Mouse (Mus musculus): ENCODE results near the gene Uggt2.

The Uggt2 gene

DNA sequence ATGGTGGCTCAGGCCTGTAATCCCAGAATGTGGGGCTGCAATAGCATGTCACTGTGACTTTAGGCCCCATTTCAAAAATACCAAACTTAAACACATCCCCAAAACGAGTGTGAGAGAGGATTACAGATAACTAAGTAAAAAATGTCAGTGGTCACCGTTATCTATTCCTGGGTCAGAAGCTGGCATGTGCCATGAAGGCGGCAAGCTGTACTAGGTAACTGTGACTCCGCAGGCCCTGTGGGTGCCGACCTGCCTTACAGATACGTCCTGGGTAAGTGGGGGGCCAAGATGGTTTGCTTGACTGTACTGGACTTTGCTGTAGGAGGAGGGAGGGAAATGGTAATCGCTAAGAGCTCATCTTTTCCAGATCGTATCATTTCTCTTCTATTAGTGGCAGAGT, 118.3 kb downstream of the Uggt2 start:
- no peak for DNase-seq (ENCODE audit: low spot score)

DNA sequence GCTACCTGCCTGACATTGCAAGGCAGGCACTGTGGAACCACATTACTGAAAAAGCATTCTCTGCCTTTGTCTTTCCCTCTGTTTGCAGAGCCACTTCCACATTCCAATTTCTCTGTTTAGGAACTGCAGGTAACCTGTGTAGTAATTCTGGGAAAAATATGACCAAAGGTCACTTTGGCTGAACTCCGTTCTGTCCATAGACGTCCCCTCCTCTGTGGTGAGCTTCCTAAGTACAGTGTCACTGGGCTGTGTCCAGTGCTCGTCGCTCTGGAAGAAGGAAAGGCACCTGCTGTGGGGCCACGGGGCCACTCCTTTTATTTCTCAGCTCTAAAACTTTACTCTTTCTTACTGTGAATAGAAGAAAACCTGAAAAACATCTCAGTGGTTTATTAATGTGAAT, 118.9 kb downstream of the Uggt2 start:
- no peak for DNase-seq (ENCODE audit: low spot score)

DNA sequence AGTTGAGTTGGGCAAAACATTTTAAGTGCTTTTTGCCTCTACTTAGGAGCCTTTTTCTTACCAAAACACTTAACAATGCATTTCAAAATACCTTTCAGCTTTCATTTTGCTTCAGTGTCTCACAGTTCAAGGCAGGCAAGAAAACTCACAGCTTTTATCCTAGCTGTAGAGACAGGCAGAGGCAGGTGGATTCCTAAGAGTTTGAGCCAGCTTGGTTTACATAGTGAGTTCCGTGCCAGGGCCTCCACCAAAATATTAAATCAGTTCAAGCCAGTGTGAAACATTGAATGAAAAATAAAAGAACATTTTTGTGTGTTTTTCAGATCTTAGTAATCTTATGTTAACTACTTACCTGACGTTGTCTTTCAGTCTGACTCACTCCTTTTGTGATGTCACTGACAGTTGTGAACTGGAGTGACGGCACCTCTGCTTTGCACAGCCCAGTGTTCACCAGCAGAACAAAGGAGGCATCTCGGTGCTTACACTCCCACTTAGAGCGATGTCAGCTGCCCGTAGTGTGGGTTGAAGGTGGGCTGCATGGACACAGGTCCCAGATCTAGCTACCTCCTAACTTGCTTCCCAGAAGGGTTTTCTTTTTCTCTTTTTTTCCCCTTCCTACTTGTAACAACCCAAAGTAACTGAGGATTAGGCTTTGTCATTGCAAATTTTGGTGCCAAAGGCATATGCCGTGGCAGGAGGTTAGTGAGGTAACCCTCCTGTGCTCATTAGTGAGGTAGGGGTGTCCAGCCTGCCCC, 119.5 kb downstream of the Uggt2 start:
- no peak for DNase-seq (ENCODE audit: low spot score)

DNA sequence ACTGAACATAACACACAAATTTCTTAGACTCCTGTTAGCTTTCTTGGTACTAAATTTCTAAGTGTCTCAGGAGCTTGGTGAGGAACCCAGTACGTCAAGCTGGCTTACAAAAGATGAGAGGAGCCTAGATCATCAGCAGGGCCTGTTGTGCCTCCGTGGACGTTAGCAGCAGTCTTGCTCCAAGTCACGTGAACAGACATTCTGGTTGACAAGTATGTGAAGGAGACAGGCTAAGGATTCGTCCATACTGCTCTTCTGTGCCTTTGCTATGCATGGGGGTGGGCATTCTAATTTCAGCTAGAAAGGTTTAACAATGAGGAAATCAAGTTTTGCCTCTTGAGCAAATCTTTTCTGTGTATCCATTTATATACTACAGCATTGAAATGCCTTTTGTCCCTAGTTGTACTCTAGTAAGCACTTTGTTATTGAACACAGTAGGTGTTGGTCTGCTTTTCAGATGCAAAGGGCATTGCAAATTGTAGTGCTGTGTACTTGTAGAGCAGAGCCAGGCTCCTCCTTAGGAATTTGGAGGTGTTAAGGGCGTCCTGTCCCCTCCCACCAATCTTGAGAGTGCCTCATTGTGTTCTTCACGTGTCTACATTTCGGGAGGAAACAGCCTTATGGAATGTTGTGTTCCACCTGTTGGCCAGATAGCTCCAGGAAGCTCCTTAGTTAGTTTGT, 122.0 kb downstream of the Uggt2 start:
- DNase-seq (ENCODE audit: low spot score): no peak

DNA sequence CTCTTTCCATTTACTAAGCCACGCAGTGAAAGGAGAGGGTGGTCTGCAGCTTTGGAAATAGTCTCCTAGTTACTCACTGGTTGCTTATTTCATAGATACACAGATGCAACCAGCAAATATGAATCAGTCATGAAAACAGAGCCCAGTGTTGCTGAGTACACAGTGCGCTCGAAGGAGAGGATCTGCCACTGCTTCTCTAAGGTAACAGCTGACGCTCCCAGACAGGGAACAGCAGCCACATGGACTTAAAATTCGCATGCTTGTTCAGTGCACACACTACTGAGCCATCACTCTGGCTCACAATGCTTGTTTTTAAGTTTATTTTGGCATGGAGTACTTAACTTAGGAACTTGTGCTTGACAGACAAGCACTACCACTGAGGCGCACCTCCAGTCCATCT, 127.0 kb downstream of the Uggt2 start:
- DNase-seq (ENCODE audit: low spot score): no peak

DNA sequence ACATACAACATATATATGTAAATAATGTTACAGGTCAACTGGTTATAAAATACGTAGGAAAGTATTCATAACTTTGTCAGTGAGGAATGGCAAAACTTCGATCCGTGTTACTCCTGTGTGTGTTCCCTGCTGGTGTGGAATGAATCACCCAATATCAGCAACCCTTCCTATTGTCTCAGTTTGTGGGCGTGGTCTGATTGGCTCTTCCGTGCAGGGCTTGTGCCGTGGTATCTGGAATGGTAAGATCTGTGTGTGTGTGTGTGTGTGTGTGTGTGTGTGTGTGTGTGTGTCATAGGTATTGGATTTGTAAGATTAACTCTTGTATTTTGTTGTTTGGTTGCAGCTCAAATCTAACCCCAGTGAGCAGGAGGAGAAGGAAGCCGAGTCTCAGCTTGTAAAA, 131.6 kb downstream of the Uggt2 start:
- no peak for DNase-seq (ENCODE audit: low spot score)

DNA sequence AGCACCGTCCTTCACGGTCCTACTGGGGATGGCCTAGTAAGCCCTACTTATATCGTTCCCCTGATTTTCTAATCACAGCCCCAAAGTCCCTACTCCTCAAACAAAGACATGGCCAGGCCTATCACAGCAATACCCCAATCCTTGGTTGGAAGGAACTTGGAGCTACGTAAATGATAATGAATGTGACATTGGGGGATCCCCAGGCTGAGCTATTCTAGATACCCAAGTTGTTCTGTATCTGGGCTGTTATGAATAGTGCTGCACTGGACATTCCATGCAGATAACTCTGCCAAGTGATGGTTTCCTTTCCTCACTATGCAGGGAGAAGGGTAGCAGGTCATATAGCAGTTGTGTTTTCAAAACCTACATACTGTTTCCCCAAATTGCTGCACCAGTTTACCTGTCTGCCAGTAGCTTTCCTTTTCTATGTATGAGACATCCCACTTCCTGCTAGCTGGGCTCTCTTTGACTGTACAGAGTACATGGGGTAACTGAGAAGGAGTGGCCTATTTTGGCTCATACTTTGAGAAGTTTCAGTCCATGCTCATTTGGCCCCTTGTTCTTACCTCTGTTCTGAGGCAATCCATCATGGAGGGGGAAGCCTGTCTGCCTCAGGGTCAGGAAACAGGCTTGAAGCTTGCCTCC, 133.8 kb downstream of the Uggt2 start:
- no peak for DNase-seq (ENCODE audit: low spot score)

DNA sequence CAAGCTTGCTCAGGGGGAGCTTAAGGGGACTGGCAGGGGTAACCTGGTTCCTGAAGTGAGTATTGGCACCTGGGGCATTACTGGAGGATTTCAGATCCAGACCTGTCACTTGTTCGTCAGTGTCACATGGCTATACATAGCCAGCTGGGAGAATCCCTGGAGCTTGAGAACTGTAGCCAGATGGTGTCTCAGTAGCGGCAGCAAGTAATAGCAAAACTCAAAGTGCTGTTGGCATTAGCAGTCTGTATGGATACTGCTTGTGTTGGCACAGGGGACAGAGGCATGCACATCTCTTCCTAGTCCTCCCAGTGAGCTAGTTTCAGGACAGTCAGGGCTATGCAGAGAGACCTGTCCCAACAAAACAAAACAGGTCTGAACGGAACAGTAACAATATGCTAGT, 141.2 kb downstream of the Uggt2 start:
- DNase-seq (ENCODE audit: low spot score): no peak

DNA sequence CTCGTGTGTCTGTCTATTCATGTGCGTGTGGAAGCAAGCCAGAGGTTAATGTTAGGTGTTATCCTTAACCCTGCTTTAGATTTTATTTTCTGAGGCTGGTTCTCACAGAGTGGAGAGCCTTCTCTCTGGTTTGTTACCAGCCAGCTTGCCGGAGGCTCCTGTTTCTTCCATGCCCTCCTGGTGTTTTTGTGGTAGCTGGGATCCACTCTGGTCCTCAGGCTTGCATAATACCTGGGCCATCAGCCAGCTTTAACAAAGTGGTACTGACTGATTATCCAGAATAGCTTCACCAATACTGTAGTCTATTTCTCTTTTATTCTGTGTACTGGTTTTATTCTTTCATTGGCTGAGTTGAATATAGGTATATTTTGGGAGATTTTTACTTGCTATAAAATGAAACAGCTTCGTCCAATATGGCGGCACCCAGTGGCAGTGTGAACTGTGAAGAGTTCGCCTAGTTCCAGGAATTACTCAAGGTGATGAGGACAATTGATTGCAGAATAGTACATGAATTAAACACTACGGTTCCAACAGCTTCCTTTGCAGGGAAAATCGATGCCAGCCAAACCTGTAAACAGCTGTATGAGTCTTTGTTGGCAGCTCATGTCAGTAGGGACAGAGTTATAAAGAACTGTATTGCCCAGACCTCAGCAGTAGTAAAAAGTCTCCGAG, 147.2 kb downstream of the Uggt2 start:
- no peak for DNase-seq (ENCODE audit: low spot score)

DNA sequence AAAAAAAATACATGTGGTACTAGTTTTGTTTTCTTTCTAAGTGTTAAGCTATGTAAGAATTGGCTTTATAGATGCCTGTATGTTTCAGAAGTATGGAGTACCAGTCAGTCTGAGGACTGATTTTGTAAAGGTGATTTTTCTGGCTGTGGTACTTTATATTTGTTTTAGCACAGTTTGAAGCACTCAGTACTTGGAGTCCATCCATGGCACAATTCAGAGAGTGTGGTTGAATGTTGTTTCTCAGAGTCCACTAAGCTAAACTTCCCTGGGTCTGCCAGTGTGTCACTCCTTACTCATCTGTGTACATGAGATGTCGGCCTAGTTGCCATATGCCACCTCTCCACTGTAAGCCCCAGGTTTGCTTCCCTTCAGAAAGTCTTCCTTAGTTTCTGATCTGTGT, 150.4 kb downstream of the Uggt2 start:
- no peak for DNase-seq (ENCODE audit: low spot score)

DNA sequence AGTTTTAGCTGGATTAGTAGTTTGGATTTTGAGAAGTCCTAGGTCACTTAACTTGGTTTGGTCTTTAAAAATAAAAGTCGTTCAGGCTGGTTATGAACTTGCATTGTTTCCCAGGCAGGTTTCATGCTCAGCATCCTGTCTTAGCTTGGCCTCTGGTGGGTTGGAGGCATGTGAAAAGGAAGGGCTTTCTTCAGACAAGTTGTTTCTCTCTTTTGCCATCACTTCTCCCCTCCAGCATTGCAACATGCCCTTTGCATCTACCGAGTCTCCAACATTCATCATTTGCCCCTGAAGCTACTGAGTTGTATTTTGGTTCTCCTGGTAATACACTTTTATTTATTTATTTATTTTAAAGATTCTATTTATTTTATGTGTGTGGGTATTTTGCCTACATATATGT, 154.5 kb downstream of the Uggt2 start:
- DNase-seq (ENCODE audit: low spot score): no peak

DNA sequence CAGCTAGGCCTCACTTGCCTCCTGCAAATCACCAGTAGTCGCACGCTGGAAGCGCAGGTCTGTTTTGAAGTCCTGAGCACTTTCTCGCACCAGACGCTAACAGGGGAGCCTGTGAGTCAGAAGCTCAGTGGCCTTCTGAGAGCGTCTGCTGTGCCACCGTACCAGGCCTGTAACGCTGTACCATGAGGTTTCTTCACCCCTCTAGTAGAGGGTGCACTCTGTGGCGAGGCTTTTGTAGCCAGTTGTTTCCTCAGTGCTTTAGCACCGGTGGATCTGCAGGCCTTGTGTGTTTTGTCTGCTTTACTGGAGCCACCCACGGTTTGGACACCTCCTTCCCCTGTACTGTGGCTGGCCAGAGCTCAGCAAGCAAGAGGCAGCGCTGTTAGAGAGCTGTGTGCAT, 157.2 kb downstream of the Uggt2 start:
- DNase-seq (ENCODE audit: low spot score): no peak

DNA sequence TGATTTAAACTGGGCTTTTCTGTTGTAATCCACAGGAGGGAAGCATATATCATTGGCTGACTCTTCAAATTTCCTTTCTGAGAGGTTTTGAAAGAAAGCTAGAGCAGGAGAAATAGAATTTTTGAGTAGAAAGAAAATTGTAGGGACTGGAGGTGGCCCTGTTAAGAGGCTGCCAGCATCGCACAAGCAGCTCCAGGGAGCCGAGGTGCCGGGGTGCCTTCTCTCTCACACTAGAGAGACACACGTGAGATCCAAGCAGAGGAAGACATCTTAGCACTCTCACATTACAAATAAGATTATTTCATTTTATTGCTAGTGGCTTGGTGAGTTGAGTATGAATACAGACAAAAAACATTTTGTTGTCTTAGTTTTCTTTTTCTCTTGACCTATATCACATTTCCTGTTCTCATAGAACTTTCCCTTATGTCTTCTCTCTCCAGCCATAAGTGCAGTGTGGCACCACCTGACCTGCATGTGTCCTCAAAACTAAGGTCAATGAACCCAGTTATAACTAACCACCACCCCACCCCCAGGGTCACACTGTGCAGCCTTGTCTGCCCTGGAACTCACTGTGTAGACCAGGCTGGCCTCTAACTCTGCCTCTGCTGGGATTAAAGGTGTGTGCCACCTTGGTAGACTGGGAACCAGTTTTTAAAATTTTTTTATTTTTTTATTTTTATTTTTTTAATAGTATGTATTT, 158.3 kb downstream of the Uggt2 start:
- DNase-seq (ENCODE audit: low spot score): no peak

DNA sequence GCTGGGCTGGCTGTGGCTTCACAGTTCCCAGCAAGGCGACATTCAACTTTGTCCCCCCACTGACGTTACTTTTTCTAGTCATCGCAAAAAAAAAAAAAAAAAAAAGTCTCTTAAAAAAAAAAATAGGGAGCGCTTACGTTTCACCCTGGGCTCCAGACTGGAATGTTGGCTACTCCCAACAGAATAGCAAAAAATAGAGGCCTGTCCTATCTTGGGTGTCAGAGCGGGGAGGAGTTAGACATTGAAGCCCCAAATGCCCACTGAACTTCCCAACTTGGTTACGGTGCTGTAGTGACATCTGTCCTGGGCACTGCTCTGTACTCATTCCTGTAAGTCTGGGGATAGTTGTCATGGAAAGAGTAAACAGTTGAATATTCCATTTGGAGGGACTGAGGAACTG, 160.7 kb downstream of the Uggt2 start:
- DNase-seq (ENCODE audit: low spot score): no peak

DNA sequence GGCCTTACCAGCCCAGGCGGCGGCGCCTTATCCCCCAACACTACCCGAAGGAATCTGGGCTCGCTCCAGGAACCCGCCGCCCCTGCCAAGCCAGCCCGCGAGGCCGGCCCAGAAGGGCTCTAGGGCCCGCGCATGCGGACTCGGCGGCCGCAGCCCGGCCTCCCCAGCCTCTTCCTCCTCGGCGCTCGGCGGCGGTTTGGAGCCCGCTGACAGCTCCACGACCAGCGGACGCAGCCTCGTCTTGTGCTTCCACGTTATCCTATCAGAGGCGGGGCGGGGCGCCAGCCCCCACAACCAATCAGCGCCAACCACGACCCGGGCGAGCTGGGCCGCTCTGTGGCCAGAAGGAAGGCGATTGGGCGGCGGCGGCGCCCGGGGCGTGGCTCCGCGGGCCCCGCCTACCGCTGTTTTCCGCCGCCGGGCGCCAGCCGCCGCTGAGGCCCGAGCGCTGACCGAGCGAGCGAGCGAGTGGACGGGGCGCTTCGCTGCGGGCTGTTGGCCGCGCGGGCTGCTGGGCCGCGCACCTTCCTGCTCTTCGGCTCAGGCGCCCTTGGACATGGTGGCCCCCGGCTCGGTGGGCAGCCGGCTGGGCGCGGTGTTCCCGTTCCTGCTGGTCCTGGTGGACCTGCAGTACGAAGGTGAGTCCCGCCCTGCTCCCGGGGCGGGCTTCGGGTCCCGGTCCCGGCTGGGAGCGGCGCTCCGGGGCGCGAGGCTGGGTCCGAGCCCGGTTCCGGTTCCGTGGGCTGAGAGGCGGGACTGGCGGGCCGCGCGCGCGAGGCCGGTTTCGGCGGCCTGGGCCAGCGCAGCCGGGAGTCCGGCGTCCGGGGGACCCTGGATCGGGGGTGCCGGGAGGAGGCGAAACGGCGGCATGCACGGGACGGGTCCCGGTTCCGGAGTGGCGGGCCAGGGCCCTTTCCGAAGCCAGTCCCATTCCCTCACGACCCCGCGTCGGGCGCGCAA, 161.4 kb downstream of the Uggt2 start, which contains the start of gene Dnajc3:
TSS of gene Dnajc3 (plus strand) at position 444 of the 960 bp plus-strand sequence.
- DNase-seq (ENCODE audit: low spot score): peak; percentile 99

DNA sequence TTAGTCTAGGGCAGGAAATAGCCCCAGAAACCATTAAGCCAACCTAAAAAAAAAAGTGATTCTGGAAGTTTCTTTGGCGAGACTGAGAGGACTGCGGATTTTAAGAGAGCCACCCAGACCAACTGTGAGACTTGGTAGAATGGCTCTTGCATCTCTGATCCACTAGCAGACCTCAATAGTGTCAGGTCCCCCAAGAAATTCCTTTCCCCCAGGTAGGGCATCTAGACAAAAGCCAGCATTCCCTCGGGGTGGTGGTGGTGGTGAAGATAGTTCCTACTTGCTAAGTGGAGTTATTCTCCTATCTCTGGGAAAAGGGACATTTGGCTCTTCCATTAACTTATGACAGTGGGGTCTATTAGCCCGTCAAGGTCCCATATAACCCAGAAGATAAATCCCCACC, 162.3 kb downstream of the Uggt2 start:
- no peak for DNase-seq (ENCODE audit: low spot score)

DNA sequence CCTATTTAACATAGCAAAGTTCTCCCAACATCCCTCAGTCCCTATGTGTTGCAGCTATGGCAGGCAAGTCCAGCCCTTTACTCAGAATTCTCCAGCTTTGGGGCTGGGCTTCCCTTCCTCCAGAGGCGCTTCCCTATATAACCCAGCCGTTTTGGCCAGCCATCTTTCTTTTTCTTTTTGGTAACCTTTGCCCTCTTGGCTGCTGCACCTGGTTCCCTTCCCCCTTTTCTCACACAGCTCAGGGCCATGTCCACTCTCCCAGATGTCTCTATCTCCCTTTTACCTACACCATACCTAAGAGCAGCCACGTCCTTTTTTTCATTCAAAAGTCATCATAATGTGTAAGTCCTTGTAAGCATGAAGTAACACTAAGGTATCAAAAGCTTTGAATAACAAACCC, 163.0 kb downstream of the Uggt2 start:
- DNase-seq (ENCODE audit: low spot score): no peak

Data from urinary bladder, postnatal 14 days (tissue).